Mouse (Mus musculus) frontal cortex, adult (tissue): ENCODE measurements around the gene Immp1l.
A peak's percentile ranks its signal among the peaks of the same experiment; 100 is the strongest.

Experiments
- ATAC-seq: cut with Nextera tagmentation; 2 replicates; pipeline ENCODE4 v1.9.2; 2017; ENCODE audit warnings: mild to moderate bottlenecking, moderate library complexity, mixed read lengths; ENCODE audit not compliant: low TSS enrichment

Immp1l gene

GRCm38 (mm10) chr2:105903896-105904756, at the start of gene Immp1l, which contains the start of gene Elp4:
Gene Immp1l, plus strand, starts transcription at chr2:105904638.
Gene Elp4, minus strand, starts transcription at chr2:105904564.
- peak; percentile 100 for ATAC-seq

GRCm38 (mm10) chr2:105854740-105855139, 49.7 kb upstream of the Immp1l start:
- peak; percentile 90 for ATAC-seq

GRCm38 (mm10) chr2:105873403-105873802, 31.0 kb upstream of the Immp1l start:
- ATAC-seq = no peak

GRCm38 (mm10) chr2:105890816-105891215, 13.6 kb upstream of the Immp1l start:
- no peak for ATAC-seq

GRCm38 (mm10) chr2:105904757-105905146, 314 bp downstream of the Immp1l start:
- ATAC-seq = peak; percentile 51

- ATAC-seq = no peak
Measured at GRCm38 (mm10) chr2:105908351-105908750, 3.9 kb downstream of the Immp1l start.

GRCm38 (mm10) chr2:105910611-105911010, 6.2 kb downstream of the Immp1l start:
- ATAC-seq = no peak

- ATAC-seq = no peak
Measured at GRCm38 (mm10) chr2:105913655-105914366, 9.4 kb downstream of the Immp1l start.

GRCm38 (mm10) chr2:105916671-105917070, 12.2 kb downstream of the Immp1l start:
- ATAC-seq = no peak

GRCm38 (mm10) chr2:105917623-105918346, 13.3 kb downstream of the Immp1l start:
- no peak for ATAC-seq

- no peak for ATAC-seq
Measured at GRCm38 (mm10) chr2:105950131-105950530, 45.7 kb downstream of the Immp1l start.

GRCm38 (mm10) chr2:105951350-105951940, 47.0 kb downstream of the Immp1l start:
- ATAC-seq = no peak

GRCm38 (mm10) chr2:105953862-105954261, 49.4 kb downstream of the Immp1l start:
- ATAC-seq = no peak

GRCm38 (mm10) chr2:105963447-105963846, 59.0 kb downstream of the Immp1l start:
- no peak for ATAC-seq

- ATAC-seq = no peak
Measured at GRCm38 (mm10) chr2:105973941-105974340, 69.5 kb downstream of the Immp1l start.

- ATAC-seq = peak; percentile 24
Measured at GRCm38 (mm10) chr2:105978065-105978464, 73.6 kb downstream of the Immp1l start.

- ATAC-seq = no peak
Measured at GRCm38 (mm10) chr2:105985206-105985605, 80.8 kb downstream of the Immp1l start.

GRCm38 (mm10) chr2:105987131-105987530, 82.7 kb downstream of the Immp1l start:
- no peak for ATAC-seq

- no peak for ATAC-seq
Measured at GRCm38 (mm10) chr2:105987999-105988398, 83.6 kb downstream of the Immp1l start.

GRCm38 (mm10) chr2:106002835-106003739, 98.6 kb downstream of the Immp1l start, which contains the start of gene Dnajc24:
Gene Dnajc24, minus strand, starts transcription at chr2:106003549.
- ATAC-seq = peak; percentile 100

- no peak for ATAC-seq
Measured at GRCm38 (mm10) chr2:106008415-106008814, 104.0 kb downstream of the Immp1l start.
